Mouse (Mus musculus) thymus, postnatal 36 days (tissue): ENCODE measurements around the gene Gm20822.
"Not testable (repeated sequence)": the region's sequence is repeated elsewhere in the genome, so short reads cannot be mapped to it uniquely, and the experiment has no call there.

Source experiments
- DNase-seq, 2 experiments: peaks; one replicate each; pipeline ENCODE4 v3.0.0; 2022; ENCODE audit warnings: mixed read lengths in 2 of 2

The Gm20822 gene

DNA sequence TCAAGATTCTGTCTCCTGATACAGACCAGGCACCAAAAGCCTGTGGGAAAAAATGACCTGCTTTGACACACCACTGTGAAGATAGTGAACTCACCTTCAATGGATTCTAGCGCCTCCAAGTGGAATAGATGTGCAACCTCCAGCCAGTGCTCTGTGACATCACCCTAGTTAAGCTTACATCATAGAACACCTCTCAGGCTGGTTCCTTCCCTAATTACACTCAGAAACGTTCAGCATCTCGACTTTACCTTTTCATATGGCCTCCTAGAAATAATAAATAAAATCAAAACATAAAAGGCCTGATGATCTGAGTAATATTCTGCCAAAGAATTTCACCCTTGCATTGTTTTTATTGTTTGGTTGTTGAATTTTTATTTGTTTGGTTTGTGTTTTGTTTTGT lies at the start of gene Gm20822:
Gm20822 (minus strand) TSS at position 101 of the 400 bp plus-strand sequence.
- not testable (repeated sequence) for DNase-seq
